Mouse (Mus musculus): ENCODE results near the gene Gm17581. TPM values are rescaled to one million over a fixed set of nuclear protein-coding genes. Genes with fewer than 3 reads are reported as not detected.

Gm17581 gene
- total RNA-seq, 2 experiments from 2014 or later: not detected

DNA sequence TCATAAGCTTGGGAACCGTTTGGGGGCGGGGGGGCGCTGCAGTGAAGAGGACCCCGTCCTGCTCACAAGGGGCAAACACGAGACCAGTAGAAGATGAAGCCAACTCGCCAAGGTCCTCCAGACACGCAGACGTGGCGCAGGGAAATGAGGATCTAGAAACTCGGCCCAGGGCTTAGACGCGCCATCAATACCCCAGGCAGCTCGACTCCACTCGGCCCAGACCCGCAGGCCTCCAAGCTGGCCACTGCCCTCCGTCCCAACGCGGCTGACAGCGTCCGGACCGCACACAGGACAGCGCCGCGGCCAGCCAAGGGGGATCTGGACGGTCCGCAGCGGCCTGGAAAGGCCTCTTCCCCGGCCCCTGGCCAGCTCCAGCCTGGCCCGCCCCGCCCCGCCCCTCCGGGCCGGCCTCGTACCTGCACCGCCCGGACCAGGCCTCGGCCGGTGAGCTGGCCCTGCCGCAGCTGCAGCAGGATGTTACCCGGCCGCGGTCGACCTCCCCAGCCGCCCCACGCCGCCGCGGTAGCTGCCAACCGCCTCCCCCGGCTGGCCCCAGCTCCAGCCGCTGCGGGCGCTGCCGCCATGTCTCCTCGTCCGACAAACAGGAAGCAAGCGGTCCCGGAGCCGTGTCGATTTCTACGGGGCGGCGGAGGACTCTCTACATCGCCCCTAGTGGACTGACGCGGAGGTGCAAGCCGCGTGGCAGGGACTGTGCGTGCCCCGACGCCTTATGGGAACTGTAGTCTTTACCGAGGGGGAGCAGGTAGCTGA is 43.8 kb downstream of the Gm17581 start, which contains the start of gene Trpc4ap:
Trpc4ap (minus strand) TSS at position 662 of the 771 bp plus-strand sequence.
- DNase-seq (ENCODE audit: low spot score in 2 of 2): peak; percentile 95 to 96

DNA sequence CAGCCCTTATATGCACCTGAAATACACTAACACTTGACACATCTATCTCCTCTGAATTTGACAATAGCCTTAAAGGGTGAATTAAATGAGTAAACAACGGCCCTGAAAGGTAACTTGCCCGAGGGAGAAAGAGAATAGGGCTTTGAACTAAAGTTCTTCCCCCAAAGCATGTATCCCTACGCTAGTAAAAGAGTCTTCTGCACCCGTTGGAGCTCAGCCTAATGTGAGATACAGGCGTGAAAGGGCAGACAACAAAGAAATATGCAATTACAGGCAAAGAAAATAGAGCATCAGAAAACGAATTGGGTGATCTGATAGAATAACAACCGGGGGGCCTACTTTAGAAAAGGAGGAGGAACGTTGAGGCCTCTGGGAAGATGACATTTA is 44.3 kb downstream of the Gm17581 start:
- DNase-seq (ENCODE audit: low spot score in 2 of 2): no peak

DNA sequence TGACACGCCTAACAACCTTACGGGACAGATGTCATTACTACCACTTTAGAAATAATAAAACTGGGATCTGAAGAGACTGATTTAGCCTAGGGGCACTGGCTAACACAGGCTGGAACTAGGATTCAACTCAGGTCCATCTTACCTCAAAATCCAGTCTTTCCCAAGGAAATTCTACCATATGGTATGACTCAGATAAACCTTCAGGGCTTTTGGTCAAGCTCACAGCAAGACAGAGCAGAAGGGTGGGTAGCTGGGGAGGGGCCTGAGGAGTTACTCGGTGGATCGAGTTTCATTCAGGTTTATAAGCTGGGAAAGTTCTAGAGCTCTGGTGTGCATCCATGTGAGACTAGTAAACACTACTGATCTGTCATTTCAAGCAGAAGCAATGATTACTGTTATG is 46.5 kb downstream of the Gm17581 start:
- DNase-seq (ENCODE audit: low spot score in 2 of 2): no peak

DNA sequence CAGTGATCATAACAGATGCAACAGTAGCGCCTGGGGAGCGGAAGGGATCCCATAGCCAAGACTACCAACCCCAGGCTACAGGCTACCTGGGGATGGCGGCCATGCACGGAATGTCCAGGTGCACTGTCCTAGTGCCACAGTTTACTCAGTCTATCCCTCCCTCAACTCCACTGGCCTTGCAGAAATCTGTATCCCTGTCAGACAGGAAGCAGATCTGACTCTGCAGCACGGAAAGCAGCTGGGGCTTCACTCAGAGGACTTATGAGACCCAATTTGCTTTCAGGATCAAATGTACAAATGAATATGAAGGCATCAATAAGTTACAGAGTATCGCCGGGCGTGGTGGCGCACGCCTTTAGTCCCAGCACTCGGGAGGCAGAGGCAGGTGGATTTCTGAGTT is 47.9 kb downstream of the Gm17581 start:
- DNase-seq (ENCODE audit: low spot score in 2 of 2): no peak

DNA sequence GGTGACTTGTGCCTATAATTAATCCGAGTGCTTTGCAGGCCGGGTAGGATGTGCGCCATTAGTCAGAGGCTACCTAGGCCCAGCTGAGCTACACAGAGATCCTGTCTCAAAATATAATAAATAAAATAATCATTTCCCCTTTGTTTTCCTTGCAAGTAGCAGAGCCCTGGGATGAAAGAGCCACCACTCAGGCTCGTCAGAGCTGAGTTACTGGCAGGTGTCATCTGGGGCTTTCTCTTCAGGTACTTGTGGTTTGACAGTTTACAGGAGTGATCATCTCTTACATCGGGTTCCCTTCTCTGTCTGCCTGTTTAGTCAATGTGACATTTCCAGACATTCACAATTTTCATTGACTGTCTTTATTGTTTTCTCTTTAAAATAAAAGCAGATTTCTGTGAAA is 49.1 kb downstream of the Gm17581 start:
- no peak for DNase-seq (ENCODE audit: low spot score in 2 of 2)

Other genes with a start within 250 kb of the Gm17581 start
- 10 to 100 TPM; 30.8 to 32.1 TPM for gene Acss2, start 217.9 kb downstream of the Gm17581 start, total RNA-seq (2021)
- gene Ggt7, start 217.6 kb downstream of the Gm17581 start, total RNA-seq (2021): 1 to 10 TPM; 1.8 to 2.6 TPM
- gene Gss, start 143.1 kb downstream of the Gm17581 start, total RNA-seq (2021): 10 to 100 TPM; 12.4 to 14.2 TPM
- 10 to 100 TPM in 1 of 2 experiments, 1 to 10 TPM in 1; 8.8 to 11.1 TPM for gene Myh7b, start 124.7 kb downstream of the Gm17581 start, total RNA-seq (2021)
- 100 to 1,000 TPM; 104 to 109 TPM for gene Trpc4ap, start 43.5 kb downstream of the Gm17581 start, total RNA-seq (2021)
- gene Edem2, start 6.4 kb downstream of the Gm17581 start, total RNA-seq (2021): 10 to 100 TPM; 12.4 to 13.3 TPM
- 10 to 100 TPM; 14.2 to 14.9 TPM for gene Procr, start 15.3 kb upstream of the Gm17581 start, total RNA-seq (2021)
- under 1 TPM; 0.05 TPM for gene Mmp24, start 39.5 kb upstream of the Gm17581 start, total RNA-seq (2021)
- 10 to 100 TPM; 11.4 to 13.5 TPM for gene BC029722, start 83.6 kb upstream of the Gm17581 start, total RNA-seq (2021)
- 10 to 100 TPM; 74.9 to 79.4 TPM for gene Eif6, start 91.1 kb upstream of the Gm17581 start, total RNA-seq (2021)
- not detected for gene Fam83c, start 99.0 kb upstream of the Gm17581 start, total RNA-seq (2021)
- 10 to 100 TPM; 75.1 to 80.2 TPM for gene Uqcc1, start 194.4 kb upstream of the Gm17581 start, total RNA-seq (2021)
- gene Gm15557, start 204.9 kb upstream of the Gm17581 start, total RNA-seq (2021): not detected
- under 1 TPM; 0.10 to 0.15 TPM for gene Gdf5, start 209.5 kb upstream of the Gm17581 start, total RNA-seq (2021)
- 10 to 100 TPM; 19.0 to 22.7 TPM for gene Cep250, start 220.6 kb upstream of the Gm17581 start, total RNA-seq (2021)

All from gastrocnemius, postnatal 4 days (tissue).